Mouse (Mus musculus): Measurements from ENCODE around the gene Rbbp4.

Rbbp4 gene

GRCm38 (mm10) chr4:129354236-129354635 lies 19.1 kb upstream of the Rbbp4 start:
- in situ Hi-C loops (cut with MboI; ENCODE audit: unreplicated experiment in 2 of 2): loop anchor here in 1 of 2 experiments (5.0 kb wide), 2 partner anchors 103 to 253 kb away; no protein-coding TSS in a partner anchor

DNA sequence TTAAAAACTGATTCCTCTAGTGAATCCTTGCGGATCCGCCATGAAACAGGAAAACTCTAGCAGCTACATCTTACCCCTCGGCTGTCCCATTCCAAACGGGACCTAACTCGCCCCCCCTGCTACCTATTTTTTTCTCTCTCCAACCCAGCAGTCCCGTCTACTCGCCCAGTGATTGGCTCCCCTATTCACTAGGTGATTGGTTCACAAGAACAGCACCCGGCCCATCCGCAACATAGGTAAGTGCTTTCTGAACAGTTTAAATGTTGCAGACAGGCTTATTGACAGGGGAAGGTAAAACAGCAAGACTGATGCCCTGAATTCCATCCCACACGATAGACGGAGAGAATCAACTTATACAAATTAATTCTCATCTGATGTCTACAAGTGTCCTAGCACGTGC lies 18.0 kb upstream of the Rbbp4 start:
- in situ Hi-C loops (cut with MboI; ENCODE audit: unreplicated experiment in 2 of 2): loop anchor here in 1 of 2 experiments (5.0 kb wide), 2 partner anchors 104 to 254 kb away; no protein-coding TSS in a partner anchor

- in situ Hi-C loops (cut with MboI; ENCODE audit: unreplicated experiment in 2 of 2): loop anchor here in 1 of 2 experiments (5.0 kb wide), 2 partner anchors 106 to 256 kb away; no protein-coding TSS in a partner anchor
Measured at GRCm38 (mm10) chr4:129351111-129351510, 15.9 kb upstream of the Rbbp4 start.

DNA sequence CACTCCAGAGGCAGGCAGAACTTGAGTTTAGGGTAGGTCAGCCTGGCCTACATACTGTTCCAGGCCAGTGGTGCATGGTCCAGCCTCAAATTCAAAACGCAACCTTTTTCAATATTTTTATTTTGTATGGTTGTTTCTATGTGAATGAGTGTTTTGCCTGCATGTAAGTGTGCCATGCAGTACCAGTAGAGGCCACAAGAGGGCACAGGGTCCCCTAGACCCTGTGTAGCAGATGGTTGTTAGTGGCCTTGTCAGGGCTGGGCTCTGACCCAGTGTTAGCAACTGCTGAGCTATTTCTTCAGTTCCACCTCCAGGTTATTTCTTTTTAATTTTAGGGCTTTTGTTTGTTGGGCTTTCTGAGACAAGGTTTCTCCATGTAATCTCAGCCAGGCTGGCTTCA lies 15.5 kb upstream of the Rbbp4 start:
- in situ Hi-C loops (cut with MboI; ENCODE audit: unreplicated experiment in 2 of 2): loop anchor here in 1 of 2 experiments (5.0 kb wide), 2 partner anchors 107 to 257 kb away; no protein-coding TSS in a partner anchor

GRCm38 (mm10) chr4:129346481-129347154 lies 11.4 kb upstream of the Rbbp4 start:
- in situ Hi-C loops (cut with MboI; ENCODE audit: unreplicated experiment in 2 of 2): loop anchor here in 1 of 2 experiments (10.0 kb wide), 1 partner anchor 268 kb away; the partner anchor contains the start of genes Dcdc2b and Iqcc

DNA sequence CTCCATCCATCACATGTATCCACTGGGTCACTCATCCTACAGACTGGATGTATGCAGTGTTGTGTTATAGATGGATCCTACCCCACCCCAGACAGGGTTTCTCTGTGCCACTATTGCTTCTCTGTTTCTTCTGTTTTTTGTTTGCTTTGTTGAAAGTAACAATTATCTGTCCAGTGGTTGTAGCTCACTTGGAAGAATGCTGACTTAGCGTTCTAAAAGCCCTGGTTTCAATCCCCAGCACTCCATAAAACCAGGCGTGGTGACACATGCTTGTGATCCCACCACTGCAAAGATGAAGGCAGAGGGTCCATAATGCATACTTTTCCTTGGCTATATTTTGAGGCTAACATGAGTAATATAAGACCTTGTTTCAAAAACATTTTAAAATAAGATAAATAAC lies 7.5 kb upstream of the Rbbp4 start:
- in situ Hi-C loops (cut with MboI; ENCODE audit: unreplicated experiment in 2 of 2): loop anchor here in 1 of 2 experiments (5.0 to 10.0 kb wide), 2 partner anchors 115 to 272 kb away; partner anchors contain the start of genes Dcdc2b and Iqcc

- in situ Hi-C loops (cut with MboI; ENCODE audit: unreplicated experiment in 2 of 2): loop anchor here in 1 of 2 experiments (5.0 to 10.0 kb wide), 2 partner anchors 115 to 273 kb away; partner anchors contain the start of genes Dcdc2b and Iqcc
Measured at GRCm38 (mm10) chr4:129341888-129342287, 6.7 kb upstream of the Rbbp4 start.

GRCm38 (mm10) chr4:129339743-129340142 lies 4.6 kb upstream of the Rbbp4 start:
- in situ Hi-C loops (cut with MboI; ENCODE audit: unreplicated experiment in 2 of 2): loop anchor here in 1 of 2 experiments (5.0 to 10.0 kb wide), 2 partner anchors 118 to 275 kb away; partner anchors contain the start of genes Dcdc2b and Iqcc

GRCm38 (mm10) chr4:129336291-129336690 lies 1.1 kb upstream of the Rbbp4 start:
- in situ Hi-C loops (cut with MboI; ENCODE audit: unreplicated experiment in 2 of 2): no loop called here

GRCm38 (mm10) chr4:129334677-129335215 lies 424 bp downstream of the Rbbp4 start:
- in situ Hi-C loops (cut with MboI; ENCODE audit: unreplicated experiment in 2 of 2): no loop called here

- in situ Hi-C loops (cut with MboI; ENCODE audit: unreplicated experiment in 2 of 2): no loop called here
Measured at GRCm38 (mm10) chr4:129332846-129333245, 2.3 kb downstream of the Rbbp4 start.

GRCm38 (mm10) chr4:129326191-129326590 lies 9.0 kb downstream of the Rbbp4 start:
- in situ Hi-C loops (cut with MboI; ENCODE audit: unreplicated experiment in 2 of 2): no loop called here

DNA sequence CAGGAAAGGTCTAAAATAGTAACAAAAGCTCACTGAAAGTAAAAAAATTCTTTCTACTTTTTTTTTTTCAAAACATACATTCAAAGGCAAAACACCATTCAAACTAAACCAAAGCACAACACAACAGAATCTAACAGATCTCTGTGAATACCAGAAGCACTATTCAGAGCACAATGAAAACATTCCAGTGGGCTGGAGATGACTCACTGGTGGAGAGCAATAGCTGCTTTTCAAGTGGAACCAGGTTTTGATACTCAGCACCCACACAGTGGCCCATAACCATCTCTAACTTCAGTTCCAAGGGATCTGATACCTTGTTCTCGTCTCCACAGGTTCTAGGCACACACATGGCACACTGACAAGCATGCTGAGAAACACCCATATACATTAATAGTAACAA lies 10.4 kb downstream of the Rbbp4 start:
- in situ Hi-C loops (cut with MboI; ENCODE audit: unreplicated experiment in 2 of 2): no loop called here

- in situ Hi-C loops (cut with MboI; ENCODE audit: unreplicated experiment in 2 of 2): no loop called here
Measured at GRCm38 (mm10) chr4:129323491-129323890, 11.7 kb downstream of the Rbbp4 start.

DNA sequence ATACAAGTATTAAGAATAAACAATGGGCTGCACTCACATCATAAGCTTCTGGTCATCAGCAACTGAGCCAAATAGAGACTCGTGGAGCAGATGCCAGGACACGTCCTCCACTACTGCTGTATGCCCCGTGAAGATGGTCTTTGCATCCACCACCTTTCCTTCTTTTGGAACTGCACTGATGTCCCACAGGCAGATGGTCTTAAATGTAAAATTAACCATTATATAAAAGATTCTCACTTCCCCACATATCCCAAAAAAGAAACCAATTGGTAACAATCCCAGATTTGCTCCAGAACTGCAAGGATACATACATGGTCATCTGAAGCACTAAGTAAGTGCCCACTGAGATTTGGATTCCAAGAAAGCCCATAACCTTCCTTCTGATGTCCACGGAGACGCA lies 13.1 kb downstream of the Rbbp4 start:
- in situ Hi-C loops (cut with MboI; ENCODE audit: unreplicated experiment in 2 of 2): no loop called here

GRCm38 (mm10) chr4:129320876-129321275 lies 14.3 kb downstream of the Rbbp4 start:
- in situ Hi-C loops (cut with MboI; ENCODE audit: unreplicated experiment in 2 of 2): no loop called here

DNA sequence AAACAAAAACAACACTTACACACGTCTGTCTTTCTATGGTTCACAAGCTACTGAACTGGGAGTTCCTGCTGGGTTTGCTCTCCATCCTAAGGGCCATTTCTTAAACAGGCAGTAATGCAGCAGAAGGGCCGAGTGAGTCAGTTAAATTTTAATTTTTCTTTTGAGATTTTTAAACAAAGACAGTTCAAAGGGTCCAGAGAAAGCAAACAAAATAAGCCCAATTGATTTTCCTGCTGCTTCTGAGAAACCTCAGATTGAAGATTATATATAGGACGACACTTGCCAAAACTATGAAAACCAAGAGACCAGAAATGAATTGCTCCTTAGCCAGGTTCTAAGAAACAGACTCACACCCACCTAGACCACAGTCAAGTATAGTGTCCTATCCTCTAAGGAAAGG lies 21.3 kb downstream of the Rbbp4 start:
- in situ Hi-C loops (cut with MboI; ENCODE audit: unreplicated experiment in 2 of 2): no loop called here

DNA sequence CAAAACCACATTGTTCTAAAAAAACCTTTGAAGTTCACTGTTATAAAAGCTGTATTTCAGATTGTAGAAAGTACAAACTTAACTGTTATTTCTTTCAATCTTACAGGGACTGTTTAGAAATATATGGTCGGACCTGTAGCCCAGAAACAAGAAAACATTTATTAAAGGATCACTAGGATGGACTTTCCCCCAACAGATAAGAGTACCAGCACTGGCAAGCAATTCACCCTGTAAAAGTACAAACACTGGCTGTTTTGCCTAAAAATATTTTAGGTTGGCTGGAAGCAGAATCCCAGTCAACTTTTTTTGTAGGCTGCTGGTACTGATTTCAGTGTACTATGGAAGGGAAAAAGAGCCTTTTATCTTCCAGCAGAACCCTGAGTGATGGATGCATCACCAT lies 27.2 kb downstream of the Rbbp4 start:
- in situ Hi-C loops (cut with MboI; ENCODE audit: unreplicated experiment in 2 of 2): no loop called here

DNA sequence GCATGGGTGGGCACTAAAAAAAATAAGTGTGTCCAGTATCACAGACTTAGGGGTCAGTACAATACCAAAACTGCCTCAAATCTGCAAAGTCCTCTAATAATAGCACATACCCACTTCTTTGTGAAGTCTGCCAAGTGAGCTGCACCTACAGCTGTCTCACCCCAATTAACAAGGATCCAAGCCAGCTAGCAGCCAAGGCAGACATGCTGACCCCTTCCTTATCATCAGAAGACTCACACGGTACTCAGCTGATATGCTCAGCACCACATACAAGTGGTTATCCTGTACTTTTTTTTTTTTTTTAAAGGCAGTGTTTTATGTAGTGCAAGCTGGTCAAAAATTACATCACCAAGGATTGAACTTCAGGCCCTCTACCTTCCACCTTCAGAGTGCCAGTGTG lies 30.9 kb downstream of the Rbbp4 start:
- in situ Hi-C loops (cut with MboI; ENCODE audit: unreplicated experiment in 2 of 2): no loop called here

DNA sequence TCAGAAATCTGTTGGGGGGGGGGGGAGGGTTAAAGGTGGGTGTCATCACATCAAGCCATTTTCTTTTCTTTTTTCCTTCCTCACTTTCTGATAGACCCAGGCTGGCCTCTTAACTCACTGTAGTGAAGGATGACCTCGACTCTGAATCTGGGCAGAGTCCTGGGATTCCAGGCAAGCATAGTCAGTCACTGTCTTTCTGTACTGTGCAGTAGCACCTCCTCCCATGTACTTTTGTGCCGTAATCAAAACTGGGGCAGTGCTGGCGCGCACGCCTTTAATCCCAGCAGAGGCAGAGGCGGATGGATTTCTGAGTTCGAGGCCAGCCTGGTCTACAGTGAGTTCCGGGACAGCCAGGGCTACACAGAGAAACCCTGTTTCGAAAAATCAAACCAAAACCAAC lies 31.4 kb downstream of the Rbbp4 start:
- in situ Hi-C loops (cut with MboI; ENCODE audit: unreplicated experiment in 2 of 2): no loop called here

DNA sequence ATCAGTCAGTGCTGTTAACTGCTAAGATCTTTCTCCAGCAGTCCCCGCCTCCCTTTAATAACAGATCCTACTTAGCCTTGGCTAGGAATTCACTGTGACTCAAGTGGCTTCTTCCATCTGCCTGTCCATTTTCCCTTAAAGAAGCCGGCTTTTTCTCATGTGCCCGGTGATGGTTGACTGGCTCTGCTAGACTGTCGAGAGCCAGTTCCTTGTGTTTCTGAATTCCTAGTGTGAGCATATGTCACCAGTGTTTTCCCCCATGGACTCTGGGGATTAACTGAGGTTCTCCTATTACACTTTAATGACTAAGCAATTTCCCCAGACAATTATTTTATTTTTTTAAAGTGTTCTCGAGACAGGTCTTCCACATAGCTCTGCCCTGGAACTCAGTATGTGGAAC lies 31.8 kb downstream of the Rbbp4 start:
- in situ Hi-C loops (cut with MboI; ENCODE audit: unreplicated experiment in 2 of 2): no loop called here

DNA sequence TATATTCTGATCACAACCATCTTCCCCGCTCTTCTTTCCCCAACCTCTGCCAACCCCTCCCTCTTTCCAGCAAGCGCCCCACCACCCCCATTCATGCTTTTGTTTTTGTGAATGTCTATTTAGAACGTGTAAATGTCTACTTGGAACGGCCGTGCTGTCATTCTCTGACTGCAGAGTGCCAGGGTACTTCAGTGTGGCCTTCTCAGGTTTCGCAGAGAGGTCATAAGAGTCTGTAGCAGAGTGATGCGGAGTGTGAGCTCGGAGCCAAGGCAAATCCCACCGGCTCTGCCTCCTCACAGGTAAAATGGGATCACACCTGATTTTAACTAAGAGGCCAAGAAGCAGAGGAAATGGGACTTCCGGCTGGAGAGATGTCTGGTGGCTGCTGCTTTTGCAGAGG lies 36.0 kb downstream of the Rbbp4 start:
- in situ Hi-C loops (cut with MboI; ENCODE audit: unreplicated experiment in 2 of 2): no loop called here
